Mouse (Mus musculus) B cell, adult 2 months (primary cell): ENCODE data around the gene Atxn3.

Experiments
- DNase-seq, 2 experiments: peaks; one replicate each; pipeline ENCODE4 v3.0.0; 2022

Atxn3 gene

GRCm38 (mm10) chr12:101957942-101958544 lies at the start of gene Atxn3:
Gene Atxn3, minus strand, starts transcription at chr12:101958246.
- peak; percentile 95 to 96 for DNase-seq

- no peak for DNase-seq
These were observed 42.7 kb upstream of the Atxn3 start for GRCm38 (mm10) chr12:102000785-102001184.

DNA sequence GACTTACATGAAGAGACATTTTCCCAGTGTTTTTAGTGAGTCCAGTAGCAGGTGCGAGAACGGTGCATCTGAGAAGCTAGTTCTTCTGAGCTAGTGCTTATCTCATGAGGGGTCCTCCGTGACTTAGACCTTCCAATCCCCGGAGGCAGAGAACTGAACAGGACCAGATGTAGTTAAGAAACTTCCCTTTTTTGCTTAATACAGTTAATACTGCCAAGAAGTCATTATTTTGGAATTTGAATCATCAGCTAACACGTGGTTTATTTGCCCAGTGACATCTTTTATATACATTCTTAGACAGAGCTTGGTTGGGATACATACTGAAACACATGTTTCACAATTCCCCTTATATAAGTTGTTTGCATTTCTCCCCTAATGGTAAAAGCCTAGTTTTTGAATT lies 40.9 kb upstream of the Atxn3 start:
- DNase-seq = no peak

DNA sequence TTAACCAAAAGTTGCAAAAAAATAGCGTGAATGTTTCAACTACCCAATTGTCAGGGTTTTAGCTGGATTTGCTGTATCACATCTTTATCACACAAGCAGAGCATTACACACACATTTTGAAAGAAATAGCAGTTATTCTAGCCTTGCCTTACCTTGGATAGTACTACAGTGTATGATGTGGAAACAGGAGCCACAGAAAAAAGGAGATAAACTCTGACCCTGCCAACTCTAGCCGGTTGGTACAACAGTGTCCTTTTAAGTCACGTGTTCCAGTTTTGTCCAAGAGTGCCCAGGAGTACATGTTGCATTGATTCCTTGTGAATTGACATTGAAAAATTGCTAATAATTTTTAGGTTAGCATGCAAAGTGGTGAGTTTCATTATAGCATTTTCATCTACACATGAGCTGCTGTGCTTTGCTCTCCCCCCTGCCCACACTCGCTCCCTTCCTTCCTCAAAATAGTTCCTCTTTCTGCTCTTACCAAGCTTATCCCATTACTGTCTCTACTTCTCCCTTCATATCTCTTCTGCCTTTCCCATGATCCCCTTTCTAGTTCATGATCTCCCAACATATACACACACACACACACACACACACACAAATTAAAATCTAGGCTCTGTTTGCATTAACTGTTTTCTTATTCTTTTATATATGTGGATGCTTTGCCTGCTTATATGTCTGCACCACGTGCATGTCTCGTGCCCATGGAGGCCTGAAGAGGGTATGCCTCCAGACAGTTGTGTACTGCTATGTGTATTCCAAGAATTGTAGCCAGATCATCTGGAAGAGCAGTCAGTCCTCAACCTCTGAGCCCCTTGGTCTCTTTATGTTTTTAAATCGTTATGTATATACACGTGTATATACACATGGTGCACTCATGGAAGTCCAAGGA lies 36.8 kb upstream of the Atxn3 start:
- peak; percentile 17 to 29 for DNase-seq

- DNase-seq = no peak
These were observed 29.6 kb upstream of the Atxn3 start for GRCm38 (mm10) chr12:101987659-101988058.

GRCm38 (mm10) chr12:101985110-101985509 lies 27.1 kb upstream of the Atxn3 start:
- DNase-seq = peak in 1 of 2 experiments; percentile 15

- no peak for DNase-seq
These were observed 24.9 kb upstream of the Atxn3 start for GRCm38 (mm10) chr12:101982977-101983376.

DNA sequence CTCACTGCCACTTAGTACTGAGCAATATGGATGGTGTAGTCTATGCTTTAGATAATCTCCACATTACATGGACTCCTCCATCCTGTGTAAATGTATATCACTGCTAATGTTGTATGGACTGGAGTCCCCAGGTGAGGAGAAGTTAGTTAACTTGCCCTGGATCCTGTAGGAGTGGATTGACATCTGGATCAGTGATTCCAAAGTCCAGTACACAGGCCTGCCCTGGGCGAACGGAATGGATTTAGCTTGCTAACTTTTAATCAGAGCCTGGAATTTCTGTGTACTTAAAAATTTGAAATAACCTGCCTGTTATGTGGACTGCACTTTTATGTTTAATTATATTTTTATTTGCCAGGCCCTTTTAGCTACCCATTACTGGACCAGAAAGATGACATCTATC lies 23.5 kb upstream of the Atxn3 start:
- DNase-seq = no peak

- DNase-seq = peak; percentile 61 to 67
These were observed 22.2 kb upstream of the Atxn3 start for GRCm38 (mm10) chr12:101980266-101980665.

DNA sequence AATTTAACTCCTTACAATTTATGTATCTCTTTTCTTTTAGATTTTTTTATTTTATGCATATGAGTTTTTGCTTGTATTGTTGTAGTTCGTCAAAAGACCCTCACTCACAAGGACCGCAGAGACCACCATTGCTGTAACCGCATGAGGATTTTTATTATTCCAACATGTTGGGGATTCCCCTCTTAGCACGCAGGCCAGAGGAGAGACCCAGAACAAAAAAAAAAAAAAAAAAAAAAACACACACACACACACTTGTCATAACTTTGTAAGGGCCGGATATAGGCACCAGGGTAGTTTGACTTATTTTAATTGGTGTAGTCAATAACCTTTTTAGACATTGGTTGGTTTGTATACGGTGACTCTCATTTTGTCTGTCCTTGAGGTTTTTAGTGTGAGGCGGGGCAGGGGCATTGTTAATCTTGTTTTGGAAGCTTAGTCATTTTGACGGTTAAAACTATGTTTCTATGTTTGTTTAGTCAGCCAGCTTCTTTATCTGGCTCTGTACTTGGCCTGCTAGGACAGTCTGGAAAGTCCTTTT lies 21.2 kb upstream of the Atxn3 start:
- DNase-seq = peak; percentile 25 to 34

DNA sequence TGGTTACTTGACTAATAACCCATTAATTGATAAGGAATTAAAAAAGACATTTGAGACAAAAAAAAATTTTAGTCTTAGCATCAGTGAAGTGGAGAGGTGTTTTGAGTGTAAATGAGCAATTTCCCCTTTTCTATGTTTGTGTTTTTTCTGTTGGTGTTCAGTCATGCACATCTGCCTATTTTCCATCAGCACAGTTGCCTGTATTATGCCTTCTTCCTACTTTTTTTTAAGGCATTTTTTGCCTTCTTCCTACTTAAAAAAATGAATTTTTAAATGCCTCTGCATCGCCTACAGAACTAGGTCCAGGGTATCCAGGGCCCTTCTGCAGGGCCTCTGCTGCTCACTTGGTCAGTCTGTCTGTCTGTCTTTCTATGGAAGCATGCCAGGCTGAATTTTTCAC lies 20.5 kb upstream of the Atxn3 start:
- DNase-seq = peak; percentile 21 to 24

DNA sequence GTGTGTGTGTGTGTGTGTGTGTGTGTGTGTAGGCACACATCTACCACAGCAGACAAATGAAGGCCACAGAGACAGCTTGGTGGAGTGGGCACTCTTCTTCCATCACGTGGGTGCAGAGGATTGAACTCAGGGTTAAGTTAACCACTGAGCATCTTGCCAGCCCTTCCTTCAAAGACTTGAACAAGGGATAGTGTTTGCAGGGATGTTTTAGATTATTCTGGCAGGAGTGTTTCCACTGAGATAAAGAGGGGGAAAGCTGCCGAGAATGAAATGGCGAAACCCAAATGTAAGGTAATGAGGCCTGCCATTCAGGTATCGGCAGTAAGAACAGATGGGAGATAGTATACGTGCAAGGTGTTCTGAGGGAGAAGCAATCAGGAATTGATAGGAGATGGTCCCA lies 20.1 kb upstream of the Atxn3 start:
- DNase-seq = no peak

DNA sequence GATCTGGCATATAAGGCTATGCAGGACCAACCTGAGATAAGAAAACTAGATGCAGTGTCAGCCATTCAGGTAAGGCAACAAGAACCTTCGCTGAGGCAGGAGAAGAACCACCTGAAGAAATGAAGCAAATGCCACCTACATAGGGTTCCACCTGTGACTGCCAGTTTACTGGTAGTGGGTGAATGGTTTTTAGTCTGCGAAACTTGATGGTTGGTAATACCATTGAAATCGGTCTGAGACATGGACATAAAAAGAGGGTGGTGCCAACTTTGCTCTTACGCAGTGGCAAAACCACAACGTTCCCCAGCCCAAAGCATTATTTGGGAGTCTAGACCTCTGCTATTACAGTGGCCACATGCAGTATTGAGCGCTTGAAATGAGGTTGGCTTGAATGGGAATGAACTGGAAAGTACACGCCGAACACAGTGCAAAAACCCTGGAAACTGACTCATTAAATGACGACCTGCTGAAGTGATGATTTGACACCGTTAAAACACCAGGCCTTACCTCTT lies 19.4 kb upstream of the Atxn3 start:
- no peak for DNase-seq

GRCm38 (mm10) chr12:101976651-101977403 lies 18.8 kb upstream of the Atxn3 start:
- peak; percentile 24 for DNase-seq

DNA sequence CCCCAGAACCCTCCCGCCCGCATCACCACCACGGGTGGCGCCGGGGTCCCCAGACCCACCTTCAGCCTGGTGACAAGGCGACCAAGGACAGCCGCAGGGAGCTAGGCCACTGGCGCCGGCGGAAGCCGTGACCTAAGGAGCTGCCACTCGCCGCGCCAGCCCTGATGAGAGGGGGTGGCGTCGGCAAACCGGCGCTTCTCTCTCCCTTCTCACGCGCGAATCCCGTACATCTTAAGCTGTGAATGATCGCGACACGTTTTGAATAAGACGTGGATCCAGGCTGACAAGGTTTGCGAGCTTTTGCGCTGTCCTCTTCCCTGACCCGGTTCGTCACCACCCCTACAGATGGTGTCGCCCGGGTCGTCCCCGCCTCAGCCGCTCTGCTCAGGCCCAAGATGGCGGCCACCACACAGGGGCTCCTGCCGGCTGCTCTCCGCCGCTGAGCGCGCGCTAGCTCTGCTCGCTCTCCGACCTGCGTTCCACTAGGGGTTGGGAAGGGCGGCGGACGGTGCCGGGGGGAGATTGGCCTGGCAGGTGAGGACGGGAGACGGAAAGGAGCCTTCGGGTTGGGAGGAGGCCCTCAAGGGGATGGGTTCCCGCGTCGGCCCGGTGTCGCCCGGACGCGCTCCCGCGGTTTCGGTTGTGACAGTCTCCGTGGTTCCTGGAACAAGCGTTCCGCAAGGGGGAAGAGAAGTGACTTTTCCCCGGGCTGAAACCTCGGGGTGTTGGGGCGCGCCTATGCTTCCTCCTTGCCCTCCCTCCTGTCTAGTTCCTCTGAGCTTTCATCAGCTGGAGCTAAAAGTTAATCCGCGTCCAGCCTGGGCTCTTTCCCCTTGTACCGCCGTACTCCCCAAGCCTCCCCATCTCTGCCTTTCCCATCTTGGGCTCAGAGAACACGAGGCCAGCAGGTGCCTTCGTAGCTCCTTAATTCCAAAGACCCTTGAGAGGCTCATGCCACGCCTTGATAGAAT lies 17.8 kb upstream of the Atxn3 start, which contains the start of gene Cpsf2:
TSS of gene Cpsf2 (plus strand) at position 388 of the 971 bp plus-strand sequence.
- peak; percentile 86 to 90 for DNase-seq

DNA sequence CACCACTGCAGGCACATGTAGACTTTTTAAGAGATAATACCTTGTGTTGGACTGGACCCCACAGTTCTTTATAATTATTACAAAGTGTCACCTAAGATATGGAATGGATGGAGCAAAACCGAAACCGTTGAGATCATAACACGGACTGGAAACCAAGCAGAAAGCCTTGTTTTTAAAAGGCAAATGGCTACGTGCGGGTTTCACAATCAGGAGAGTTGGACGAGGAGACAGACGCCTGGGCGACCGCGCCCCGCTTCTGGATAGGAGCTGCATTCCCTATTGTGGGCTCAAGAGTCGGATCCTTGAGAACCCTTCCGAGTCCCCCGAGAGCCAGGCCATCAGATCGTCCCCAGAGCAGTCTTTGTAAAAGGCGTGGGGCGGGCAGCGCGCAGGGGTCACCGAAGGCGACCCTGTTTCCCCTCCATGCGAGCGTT lies 17.1 kb upstream of the Atxn3 start:
- peak in 1 of 2 experiments; percentile 58 for DNase-seq

GRCm38 (mm10) chr12:101974571-101974970 lies 16.5 kb upstream of the Atxn3 start:
- DNase-seq = no peak

DNA sequence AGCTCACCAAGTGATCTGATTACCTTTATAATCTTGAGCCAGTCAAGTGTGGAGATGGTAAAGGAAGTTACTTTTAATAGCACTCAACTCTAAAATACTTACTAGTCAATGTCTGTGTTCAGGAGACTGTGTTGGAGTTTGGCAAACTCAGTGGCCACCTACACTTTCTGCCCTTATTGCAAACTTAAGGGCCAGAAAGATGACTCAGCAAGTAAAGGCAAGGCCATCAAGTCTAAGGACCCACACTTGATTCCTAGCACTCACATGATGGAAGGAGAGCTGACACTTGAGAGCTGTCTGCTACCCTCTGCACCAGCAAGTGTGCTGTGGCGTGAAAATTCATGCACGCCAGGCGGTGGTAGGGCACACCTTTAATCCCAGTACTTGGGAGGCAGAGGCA lies 14.2 kb upstream of the Atxn3 start:
- DNase-seq = no peak

DNA sequence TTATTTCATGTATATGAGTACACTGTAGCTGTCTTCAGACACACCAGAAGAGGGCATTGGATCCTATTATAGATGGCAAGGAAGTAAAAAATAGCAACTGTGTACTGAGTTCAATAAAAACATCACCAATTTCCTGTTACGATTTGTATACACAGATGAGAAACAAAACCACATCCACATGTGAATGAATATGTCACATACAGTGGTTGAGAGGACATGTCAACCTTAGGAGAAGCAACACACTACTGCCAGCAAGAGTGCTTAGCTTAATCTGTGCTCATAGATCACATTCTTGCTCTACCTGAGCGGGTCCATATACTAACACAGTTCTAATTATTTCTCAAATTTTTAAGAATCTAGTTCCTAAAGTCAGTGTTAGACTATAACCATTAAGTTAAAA lies 13.3 kb upstream of the Atxn3 start:
- no peak for DNase-seq

DNA sequence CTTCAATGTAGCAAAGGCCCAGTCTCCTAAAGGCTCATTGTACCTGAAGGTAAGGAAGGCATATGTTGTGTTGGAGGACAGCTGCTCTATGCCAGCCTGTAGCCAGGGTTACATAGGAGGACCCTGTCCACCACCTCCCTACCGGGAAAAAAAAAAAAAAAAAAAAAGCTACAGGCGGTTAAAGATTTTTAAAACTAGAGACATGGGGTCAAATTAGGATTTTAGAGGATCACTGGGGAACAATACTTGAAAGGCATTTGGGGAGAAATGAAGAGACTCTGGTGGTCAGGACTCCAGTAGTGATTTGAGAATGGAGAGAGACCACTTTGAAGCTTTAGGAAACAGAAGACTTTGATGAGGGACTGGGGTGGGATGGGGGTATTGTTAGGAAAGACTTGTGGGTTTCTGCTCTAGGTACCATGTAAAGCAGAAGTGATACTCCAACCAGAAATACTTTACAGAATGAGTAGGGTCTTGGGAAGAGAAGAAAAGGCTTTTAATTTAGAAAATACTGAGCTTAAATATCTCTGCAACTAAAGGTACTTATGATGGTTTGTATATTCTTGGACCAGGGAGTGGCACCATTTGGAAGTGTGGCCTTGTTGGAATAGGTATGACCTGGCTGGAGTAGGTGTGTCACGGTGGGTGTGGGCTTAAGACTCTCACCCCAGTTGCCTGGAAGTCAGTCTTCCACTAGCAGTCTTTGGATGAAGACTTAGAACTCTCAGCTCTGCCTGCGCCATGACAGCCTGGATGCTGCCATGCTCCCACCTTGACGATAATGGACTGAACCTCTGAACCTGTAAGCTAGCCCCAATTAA lies 1.1 kb upstream of the Atxn3 start:
- DNase-seq = peak; percentile 20 to 26

GRCm38 (mm10) chr12:101958556-101958955 lies 510 bp upstream of the Atxn3 start:
- no peak for DNase-seq
